Mouse (Mus musculus) lung, postnatal 36 days (tissue): ENCODE results near the gene Pip4k2a.
"Not testable (repeated sequence)": the region's sequence is repeated elsewhere in the genome, so short reads cannot be mapped to it uniquely, and the experiment has no call there.

Source experiments
- DNase-seq: peaks from one replicate; pipeline ENCODE4 v3.0.0; 2022; ENCODE audit warnings: mixed read lengths

The Pip4k2a gene

GRCm38 (mm10) chr2:18920461-18920877 is 77.5 kb downstream of the Pip4k2a start:
- DNase-seq = no peak

GRCm38 (mm10) chr2:18919797-18920354 is 78.0 kb downstream of the Pip4k2a start:
- no peak for DNase-seq

GRCm38 (mm10) chr2:18917838-18918237 is 80.1 kb downstream of the Pip4k2a start:
- DNase-seq = no peak

- DNase-seq = no peak
These were observed 80.6 kb downstream of the Pip4k2a start for GRCm38 (mm10) chr2:18917380-18917750.

- DNase-seq = no peak
These were observed 81.1 kb downstream of the Pip4k2a start for GRCm38 (mm10) chr2:18916615-18917379.

- DNase-seq = no peak
These were observed 81.9 kb downstream of the Pip4k2a start for GRCm38 (mm10) chr2:18916042-18916407.

- DNase-seq = no peak
These were observed 82.4 kb downstream of the Pip4k2a start for GRCm38 (mm10) chr2:18915372-18916041.

GRCm38 (mm10) chr2:18914750-18915149 is 83.2 kb downstream of the Pip4k2a start:
- DNase-seq = no peak

- no peak for DNase-seq
These were observed 84.3 kb downstream of the Pip4k2a start for GRCm38 (mm10) chr2:18913642-18914041.

GRCm38 (mm10) chr2:18911251-18911934 is 86.5 kb downstream of the Pip4k2a start:
- no peak for DNase-seq

GRCm38 (mm10) chr2:18910209-18910608 is 87.7 kb downstream of the Pip4k2a start:
- no peak for DNase-seq

- DNase-seq = no peak
These were observed 88.2 kb downstream of the Pip4k2a start for GRCm38 (mm10) chr2:18909713-18910112.

GRCm38 (mm10) chr2:18907269-18907668 is 90.7 kb downstream of the Pip4k2a start:
- no peak for DNase-seq

GRCm38 (mm10) chr2:18906421-18907084 is 91.4 kb downstream of the Pip4k2a start:
- DNase-seq = no peak

- no peak for DNase-seq
These were observed 94.4 kb downstream of the Pip4k2a start for GRCm38 (mm10) chr2:18903301-18904068.

GRCm38 (mm10) chr2:18901133-18901532 is 96.8 kb downstream of the Pip4k2a start:
- no peak for DNase-seq

- no peak for DNase-seq
These were observed 97.3 kb downstream of the Pip4k2a start for GRCm38 (mm10) chr2:18900635-18901034.

GRCm38 (mm10) chr2:18897742-18898256 is 100.1 kb downstream of the Pip4k2a start:
- DNase-seq = peak; percentile 67

- peak; percentile 25 for DNase-seq
These were observed 101.9 kb downstream of the Pip4k2a start for GRCm38 (mm10) chr2:18896015-18896414.

GRCm38 (mm10) chr2:18893336-18893735 is 104.6 kb downstream of the Pip4k2a start:
- DNase-seq = not testable (repeated sequence)

- no peak for DNase-seq
These were observed 105.9 kb downstream of the Pip4k2a start for GRCm38 (mm10) chr2:18891991-18892537.
